Mouse (Mus musculus) urinary bladder, postnatal 14 days (tissue): ENCODE results near the gene Donson.
A peak's percentile ranks its signal among the peaks of the same experiment; 100 is the strongest.

ENCODE experiments used
- DNase-seq: peaks from one replicate; pipeline ENCODE4 v3.0.0; 2021; ENCODE audit warnings: low spot score

Gene Donson

DNA sequence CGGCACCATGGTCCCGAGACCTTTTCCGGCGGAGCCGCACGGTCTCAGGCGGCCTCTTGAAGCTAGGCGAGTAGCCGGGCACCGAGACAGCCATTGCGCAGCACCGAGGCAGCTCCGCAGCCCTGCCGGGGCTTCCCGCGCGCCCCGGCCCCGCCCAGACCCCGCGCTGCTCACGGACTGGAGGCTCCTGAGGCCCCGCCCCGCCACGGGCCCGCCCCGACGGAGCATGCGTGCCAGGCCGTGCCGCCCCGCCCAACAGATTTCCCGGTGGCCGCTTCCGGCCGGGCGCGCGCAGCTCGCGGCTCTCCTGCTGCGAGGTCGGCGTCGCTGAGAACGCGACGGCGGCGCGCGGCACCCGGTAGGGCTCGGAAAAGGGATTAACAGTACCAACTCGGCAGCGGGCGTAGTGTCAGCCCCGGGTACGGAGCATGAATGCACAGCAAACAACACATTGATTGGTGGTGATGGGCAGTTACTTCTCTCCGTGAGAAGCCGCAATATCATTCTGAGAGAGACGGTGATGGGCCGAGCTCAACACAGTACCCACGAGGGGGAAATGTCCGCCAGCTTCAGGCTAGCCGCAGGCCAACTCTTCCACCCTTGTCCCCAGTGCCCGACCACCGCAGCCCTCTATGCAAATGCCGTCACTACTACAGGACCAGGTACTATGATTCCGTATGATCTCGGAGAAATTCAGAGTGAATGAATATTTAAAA, at the start of gene Donson:
TSS of gene Donson (minus strand) at position 152 of the 716 bp plus-strand sequence.
- peak; percentile 96 for DNase-seq

DNA sequence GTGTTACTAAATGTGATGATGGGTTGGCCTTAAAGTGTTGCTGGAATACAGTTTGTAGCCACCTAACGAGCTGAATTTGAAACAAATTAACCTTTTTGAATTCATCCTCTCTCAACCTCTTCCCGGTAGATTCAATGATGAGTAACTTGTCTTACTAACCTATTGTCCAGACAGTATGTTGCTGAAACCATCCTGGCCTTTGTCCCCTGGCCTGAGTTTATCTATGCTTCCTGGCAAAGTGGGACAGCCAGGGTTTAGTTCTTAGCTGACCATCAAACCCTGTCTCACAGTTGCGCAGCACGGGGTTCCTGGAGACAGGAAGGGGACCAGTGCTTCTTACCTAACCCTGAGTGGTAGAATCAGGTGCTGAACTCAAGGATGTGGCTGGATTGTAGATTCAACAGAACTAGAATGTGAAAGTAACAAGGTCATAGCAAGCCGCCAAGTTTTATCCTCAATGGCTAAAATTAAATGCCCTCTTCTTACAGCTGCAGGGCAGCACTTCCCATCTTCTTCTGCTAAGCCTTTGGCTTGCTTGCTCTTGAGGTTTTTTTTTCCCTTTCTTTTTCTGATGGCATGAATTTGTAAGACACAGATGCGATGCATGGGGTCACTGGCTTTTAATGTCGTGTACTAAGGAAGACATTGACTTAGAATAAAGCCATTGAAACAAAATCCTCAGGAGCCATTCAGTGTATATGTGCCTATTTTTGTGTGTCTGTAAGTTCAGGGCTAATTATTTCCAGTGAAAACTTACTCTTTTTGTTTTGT, 47.7 kb upstream of the Donson start:
- no peak for DNase-seq

DNA sequence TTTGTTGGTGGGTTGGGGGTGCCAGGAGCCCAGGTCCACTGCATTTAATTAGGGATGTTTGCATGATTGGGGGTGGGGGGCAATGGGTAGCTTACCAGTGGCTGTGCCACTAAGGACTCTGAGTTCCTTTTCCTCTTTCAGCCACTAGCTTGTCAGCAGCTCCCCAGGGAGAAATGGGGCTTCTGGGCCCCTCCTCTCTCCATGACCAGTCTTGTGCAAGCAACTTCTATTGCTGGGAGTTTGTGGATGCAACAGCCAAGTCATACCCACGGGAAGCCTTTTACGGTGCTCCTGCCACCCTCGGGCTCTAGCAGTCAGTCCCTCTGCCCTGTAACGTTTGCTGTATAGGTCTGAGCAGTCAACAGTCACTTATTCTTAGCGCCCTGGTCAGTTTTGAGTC, 46.2 kb upstream of the Donson start:
- no peak for DNase-seq

DNA sequence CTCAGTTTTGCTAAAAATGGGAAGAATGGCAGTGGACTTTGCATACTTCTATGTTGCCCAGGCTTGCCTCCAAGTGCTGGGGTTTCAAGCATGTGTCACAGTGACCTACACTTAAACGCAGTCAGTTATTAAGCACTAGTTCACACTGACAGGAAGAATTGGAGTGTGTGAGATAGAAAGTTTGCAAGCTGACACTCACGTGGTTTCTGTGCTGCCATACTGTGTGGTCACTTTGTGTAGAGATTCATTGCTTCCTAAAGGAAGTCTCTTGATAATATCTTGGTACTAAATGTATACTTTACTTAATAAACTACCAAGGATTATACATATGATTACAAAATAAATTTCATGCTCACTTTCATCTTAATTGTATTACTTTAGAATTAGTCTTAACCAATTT, 44.2 kb upstream of the Donson start:
- DNase-seq, result no peak

DNA sequence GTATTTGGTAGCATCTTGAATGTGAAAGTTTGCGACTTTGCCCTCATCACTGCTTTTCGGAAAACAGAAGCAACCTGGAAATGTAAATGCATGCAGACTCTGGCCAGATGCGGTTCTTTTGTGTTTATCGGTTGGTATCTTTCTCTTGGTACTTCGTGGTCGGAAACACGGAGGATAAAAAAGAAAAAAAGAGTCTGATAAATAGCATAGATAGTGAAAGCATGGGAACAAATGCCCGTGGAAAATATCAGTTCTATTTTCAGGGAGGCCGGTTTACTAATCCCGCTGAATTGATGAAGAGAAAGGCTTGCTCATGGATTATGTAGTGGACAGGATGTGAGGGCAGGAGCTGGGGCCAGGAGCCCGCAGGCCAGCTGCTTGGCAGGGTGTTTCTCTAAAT, 41.9 kb upstream of the Donson start:
- DNase-seq, result no peak

DNA sequence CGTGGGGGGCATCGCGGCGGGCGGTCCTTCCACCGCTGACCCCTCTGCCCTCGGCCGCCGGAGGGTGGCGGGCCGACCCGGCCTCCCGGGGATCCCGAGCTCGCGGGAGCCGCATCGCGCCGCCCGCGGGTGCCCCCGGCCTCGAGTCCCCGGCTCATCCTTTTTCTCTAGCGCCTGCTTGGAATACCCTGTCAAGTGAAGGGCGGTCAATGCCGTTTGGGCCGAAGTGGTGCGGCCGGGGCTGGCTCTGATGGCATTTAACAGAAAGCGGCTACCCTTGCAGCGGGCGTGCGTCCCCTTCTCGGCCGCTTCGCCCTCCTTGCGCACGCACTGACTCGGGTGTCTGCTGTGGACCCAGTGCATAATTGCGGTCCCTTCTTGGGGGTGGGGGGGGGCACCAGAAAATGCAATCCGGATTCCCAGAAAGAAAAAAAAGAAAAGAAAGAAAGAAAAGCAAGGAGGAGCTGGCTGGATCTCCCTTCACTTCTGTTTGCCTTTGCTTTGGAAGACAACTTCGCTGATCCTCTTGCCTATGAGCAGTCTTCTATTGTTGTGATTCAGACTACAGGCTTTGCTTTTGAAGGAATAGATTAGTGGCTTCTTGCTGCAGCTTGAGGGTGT, 41.4 kb upstream of the Donson start:
- DNase-seq, result peak; percentile 18

DNA sequence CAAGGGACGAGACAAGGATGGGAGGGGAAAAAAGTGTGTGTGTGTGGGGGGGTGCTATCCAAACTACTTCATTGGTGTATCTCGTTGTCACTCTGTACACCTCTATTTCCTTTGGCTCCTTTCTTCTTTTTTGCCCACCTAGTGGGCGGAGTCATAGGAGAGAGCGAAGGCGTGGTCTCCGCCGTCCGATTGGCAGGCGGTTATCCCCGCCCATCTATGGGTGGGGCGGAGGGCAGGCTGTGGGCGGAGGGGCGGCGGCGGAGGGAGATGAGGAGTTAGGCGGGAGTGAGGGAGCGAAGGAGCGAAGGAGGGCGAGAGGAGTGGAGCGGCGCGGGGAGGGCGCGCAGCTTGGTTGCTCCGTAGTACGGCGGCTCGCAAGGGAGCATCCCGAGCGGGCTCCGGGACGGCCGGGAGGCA, 40.5 kb upstream of the Donson start, which contains the start of gene Itsn1:
TSS of gene Itsn1 (plus strand) at position 216 of the 417 bp plus-strand sequence.
- DNase-seq, result peak; percentile 98

DNA sequence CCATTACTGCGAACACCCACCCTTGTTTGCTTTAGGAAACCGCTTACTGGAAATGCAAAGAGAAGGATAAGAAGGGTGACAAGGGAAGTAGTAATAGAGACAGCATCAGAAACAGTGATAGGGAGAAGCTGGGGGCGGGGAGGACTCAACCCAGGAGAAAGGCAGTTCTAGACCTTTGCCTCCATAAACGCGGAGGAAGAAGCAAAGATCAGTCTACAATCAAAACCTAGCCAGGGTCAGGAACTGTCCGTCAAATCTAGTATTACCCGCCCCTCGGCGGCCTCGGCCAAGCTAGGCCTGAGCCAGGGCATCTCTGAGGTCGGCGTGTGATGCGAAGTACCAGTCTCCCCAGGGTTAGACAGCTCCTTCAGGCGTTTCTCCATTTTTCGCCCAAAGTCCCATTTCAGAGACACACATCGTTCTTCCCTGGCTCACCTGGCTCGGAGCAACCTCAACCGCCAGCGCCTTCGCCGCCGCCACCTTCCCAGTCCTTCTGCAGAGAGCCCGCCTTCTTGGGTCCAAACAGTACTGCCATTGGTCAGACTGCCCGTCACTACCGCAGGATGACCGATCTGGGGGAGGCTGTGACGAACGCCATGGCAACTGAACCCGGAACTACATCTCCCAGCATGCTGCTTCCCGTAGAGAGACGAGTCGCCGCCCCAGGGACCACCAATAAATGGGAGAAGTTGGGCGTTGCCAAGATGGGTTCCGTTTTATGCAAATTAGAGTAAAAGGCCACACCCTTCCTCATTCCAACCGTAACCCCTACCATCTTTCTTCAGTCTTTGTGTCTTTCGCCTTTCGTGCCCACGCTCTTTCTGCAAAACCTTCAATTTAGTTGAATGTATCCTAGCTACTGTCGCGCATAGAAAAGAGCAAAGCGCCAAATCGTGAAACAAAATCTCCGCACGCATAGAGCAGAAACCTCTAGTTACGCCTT, 39.8 kb upstream of the Donson start, which contains the start of gene Cryzl1:
TSS of gene Cryzl1 (minus strand) at position 853 of the 943 bp plus-strand sequence.
- DNase-seq, result peak; percentile 99

DNA sequence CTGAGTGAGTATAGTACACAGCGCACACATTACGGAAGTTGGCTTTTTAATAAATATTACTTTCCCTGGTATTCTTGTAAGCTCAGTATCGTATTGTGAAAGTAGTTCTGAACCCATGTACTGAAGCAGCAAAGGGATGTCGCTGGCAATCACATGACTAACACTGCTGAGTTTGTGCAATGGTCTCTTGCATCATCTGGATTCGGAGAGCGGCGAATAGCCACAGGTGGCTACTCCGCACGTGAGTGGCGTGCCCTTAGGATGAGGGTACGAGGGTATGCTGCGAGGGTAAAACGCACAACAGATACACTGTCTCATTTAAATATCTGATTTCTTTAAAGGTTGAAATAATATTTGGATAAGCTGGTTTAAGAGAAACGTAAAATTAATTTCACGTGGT, 38.9 kb upstream of the Donson start:
- no peak for DNase-seq

DNA sequence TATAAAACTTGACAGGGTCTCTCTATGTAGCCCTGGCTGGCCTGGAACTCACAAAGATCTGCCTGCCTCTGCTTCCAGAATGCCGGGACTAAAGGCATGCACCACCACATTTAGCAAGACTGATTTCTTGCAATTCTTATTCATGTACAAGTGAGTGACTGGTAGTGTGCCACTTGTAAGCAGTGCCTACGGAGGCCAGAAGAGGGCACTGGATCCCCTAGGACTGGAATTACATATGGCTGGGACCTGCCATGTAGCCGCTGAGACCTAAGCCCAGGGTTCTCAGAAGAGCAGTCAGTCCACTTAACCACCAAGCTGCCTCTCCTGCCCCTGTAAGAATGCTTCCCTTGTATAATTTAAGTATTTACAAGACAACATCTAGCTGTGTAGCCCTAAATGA, 35.7 kb upstream of the Donson start:
- peak; percentile 58 for DNase-seq

DNA sequence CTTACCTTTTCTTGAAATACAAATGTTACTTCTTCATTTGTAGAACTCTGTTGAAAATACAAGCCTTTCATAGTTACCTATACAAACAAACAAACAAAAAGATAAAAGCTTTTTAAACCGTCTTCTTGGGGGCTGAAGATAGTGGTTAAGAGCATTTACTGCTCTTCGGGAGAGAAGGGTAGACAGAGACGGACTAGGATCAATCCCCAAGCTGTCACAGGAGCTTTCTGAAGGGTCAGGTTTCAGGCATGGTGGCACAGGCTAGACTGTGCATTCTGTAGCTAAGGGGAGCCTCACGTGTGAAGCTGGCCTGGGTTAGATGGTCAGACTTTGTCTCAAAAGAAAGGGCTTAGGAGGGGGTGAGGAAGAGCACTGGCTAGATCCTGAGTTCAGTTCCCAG, 28.8 kb upstream of the Donson start:
- DNase-seq, result no peak

DNA sequence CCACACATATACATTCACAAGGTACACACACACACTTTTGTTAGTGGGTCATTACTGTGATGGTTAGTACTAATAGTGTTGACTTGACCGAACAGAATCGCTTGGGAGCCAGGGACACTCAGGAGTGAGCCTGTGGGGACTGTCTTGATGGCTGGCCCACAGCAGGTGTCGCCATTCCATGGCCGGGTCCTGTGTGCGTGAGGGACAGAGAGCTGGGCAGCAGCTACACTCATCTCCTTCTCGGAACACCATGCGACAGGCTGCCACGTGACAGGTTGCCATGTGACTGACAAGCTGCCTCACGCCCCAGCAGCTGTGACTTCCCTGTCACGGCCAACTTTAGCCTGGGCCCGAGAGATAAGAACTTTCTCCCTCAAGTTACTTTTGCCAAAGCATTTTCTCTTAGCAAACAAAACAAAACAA, 28.4 kb upstream of the Donson start:
- DNase-seq, result no peak

DNA sequence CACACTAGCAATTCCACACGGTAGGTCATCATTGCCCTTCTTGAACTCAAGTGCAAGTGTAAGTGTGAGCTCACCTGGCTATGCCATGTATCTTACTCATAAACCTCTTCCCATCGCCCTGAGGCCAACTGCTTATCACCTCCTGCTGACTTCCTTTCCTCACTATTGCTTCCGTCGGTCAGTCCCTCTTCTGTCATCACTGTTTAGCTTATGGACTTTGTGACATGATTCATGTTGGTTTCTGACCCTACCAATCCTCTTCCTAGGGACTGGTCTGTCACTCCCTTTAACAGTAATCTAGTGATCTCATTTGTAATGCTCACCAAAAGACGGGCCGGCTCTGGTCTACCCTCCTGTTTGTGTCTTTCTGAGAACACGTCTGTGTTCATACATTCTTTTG, 21.7 kb upstream of the Donson start:
- DNase-seq, result no peak

DNA sequence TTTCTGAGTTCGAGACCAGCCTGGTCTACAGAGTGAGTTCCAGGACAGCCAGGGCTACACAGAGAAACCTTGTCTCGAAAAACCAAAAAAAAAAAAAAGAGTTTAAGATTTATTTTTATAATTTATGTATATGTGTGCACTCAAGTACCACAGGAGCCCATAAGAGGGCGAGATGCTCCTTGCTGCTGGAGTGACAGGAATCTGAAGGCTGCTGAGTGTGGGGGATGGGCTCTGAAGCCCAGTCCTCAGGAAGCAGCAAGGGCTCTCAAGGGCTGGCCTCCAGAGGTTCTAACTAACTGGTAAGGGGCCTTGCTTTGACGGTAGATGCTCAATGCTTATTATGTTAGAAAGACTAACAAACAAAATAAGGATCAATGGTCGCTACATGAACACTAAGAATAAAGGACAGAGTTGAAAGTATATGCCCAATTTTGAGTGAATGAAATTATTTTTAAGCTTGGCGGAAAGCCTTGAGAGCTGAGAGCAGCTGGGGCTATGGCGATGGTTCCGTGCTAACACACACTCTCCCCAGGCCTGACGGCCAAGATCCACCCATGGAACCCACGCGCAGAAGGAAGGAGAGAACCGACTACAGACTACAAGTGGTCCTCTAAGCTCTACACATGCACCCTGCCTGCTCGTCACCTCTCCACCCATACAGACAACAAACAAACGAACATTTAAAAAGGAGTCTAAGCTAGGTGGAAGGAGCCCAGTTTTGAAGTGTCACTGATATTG, 16.2 kb upstream of the Donson start:
- DNase-seq, result no peak

DNA sequence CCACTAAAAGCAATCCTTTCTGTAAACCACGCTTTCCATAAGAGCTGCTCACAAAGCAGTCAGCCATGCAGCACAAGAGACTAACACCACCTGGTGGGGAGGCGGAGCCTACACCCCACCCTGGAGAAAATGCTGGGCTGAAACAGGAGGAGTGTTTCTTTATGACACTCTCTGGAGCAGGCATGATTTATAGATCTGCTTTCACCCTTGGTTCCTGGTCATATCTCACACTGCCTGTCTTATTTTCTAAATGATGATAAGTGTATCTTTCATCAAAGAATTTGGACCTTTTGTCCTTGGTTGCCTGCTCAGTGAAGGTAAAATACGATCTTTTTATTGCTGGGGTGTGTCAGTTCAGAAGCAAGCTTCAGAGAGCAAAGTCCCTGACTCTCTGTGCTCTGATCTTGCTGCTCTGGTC, 14.2 kb upstream of the Donson start:
- DNase-seq, result no peak

DNA sequence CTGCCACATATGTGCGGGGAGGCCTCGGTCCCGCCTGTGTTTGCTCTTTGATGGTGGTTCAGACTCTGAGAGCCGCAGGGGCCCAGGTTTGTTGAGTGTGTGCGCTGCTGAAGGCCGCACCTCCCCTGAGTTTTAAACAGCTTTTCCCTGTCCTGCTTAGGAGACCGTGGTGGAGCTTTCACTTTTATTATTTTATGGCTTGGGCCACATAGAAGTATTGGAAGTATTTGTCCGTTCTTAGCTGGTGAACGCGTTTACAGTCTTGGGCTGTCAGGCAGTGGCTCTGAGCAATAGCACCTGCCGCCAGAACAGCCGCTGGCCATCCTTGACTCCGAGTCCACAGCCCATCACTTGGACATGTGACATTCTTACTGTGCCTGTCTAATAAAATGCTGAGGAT, 13.3 kb upstream of the Donson start:
- peak; percentile 22 for DNase-seq

DNA sequence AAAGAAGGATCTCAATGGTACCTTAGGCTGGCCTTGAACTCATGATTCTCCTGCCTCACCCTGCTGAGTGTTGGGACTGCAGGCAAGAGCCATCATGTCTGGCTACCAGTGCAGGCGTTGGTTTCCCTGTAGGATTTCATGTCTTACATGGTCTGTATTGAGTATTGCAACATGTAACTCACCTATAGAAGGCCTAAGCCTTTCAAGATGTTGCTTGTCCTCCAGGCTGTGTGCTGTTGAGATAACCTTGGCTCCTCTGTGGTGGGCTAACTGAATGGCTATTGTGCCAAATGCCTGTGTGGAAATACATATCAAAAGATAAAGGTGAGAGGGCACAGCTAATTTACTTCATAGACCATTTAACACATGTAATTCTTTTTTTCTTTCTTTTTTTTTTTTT, 10.4 kb upstream of the Donson start:
- DNase-seq, result no peak

DNA sequence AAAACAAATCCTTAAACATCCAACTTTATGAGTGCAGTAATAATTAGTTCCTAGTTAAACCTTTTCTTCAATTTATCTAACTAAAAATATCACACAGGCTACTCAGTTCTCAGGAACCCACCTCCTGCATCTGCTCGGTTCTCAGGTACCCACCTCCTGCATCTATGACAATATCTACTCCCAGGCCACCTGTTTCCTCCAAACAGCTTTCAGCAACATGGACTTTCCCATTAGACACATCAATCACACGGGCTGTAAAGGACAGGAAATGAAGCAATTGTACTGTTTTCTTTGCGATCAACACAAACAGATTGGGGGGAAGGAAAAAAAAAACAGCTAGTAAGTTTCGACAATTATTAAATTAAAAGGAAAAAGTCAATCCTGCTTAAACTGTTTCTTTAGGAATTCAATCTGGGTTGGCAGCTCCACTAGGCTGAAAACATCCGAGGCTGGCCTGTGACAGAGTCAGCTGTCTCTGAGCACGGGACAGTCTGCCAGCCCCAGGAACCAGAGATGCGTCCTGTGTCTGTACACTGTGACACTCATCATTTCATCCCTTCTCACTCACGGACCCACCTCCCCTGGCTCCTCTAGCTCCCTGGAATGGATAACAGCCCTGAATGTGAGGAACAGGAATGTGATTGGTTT, 6.7 kb upstream of the Donson start:
- no peak for DNase-seq

DNA sequence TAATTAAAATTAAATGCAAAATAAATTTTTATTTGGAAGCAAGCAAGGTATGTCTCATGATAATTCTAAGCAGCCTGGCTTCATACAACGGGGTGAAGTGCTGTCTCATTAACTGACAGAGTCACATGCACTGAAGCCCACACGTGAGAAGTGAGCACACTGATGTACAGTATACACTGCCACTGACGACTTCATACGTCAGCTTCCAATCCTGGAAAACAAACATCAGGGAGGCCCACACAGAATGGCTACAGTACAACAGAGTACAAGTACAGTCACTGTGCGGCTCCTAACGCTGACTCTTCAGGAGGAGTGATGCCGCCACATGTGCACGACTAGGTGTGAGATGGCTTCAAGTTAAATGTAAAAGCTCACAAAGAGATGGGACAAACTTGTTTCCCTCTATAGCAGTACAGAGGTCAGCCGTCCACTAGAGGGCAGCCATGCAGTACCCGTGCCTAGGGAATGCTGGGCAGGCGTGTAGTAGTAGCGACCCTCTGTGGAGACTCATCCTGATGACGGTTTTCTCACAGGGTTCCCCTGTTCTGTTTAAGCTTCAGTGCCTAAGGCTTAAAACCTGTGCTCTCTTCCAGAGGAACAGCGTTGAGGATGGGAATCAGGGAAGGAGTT, 6.0 kb upstream of the Donson start:
- peak; percentile 79 for DNase-seq

DNA sequence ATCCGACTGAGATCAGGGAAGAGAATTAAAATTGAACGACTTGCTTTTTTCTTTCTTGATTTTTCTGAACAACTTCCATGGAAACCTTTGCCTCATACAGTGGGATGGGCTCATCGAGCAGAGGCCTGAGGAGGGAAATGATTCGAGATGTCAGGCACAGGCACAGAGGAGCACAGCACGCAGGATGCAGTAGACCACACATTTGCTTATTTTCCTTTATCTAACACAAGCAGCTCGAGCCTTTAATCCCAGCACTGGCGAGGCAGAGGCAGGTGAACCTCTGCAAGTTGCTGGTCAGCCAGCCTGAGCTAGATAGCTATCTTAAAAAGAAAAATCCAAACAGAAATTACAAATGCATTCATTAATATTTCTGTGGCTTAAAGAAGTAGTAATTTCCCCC, 1.2 kb upstream of the Donson start:
- no peak for DNase-seq
